Mouse (Mus musculus): ENCODE measurements around the gene Mapk1ip1l.
A peak's percentile ranks its signal among the peaks of the same experiment; 100 is the strongest.
"Not testable (repeated sequence)": the region's sequence is repeated elsewhere in the genome, so short reads cannot be mapped to it uniquely, and the experiment has no call there.

Mapk1ip1l gene

DNA sequence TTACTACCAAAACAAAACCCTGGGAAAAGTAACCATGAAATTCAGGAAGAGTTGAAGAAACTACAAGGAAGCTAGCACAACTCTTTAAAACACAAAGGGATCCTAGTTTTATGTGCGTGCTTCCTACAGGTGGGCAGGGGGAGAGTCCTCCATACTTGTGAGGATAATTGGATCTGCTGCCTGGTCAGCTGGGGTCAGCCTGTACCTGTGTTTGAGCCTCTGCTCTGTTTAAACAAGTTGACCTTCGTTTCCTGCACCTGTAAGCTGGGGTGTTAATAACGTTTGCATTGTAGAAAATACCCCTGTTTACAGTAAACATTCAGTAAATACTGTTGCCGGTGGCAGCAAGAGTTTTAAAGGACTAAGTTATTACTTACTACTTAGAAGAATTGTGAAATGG, 7.9 kb downstream of the Mapk1ip1l start:
- no peak for DNase-seq

DNA sequence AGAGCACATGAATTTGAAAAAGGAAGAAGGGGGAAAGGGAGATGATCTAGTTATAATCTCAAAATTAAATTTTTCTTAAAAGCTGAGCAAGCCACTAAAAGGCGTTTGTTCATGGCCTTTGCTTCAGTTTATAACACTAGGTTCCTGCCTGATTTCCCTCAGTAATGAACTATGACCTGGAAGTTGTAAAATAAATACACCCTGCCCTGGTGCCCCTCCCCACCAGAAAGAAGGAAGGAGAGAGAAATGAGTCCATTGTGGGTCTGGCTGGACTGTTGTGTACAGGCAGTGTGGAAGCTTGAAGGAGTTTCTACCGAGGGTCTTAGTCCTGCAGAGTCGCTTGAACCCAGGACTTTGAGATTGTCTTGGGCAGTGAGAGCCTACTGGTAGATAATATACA, 9.6 kb downstream of the Mapk1ip1l start:
- no peak for DNase-seq

DNA sequence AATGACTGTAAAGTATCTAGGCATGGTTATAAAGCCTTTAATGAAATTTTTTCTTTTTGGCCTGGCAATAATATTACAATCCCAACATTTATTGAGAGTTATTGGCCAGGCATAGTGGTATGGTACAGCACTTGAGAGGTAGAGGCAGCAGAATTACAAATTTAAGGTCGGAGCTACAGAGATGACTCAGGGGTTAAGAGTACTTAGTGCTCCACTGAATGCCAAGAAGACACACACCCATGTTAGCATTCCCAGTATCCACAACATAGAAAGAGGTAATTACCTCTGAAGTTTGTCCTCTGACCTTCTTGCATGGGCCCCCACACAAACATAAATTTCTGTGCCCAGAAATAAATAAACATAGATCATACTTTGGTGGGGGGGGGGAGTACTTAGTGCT, 11.0 kb downstream of the Mapk1ip1l start:
- no peak for DNase-seq

DNA sequence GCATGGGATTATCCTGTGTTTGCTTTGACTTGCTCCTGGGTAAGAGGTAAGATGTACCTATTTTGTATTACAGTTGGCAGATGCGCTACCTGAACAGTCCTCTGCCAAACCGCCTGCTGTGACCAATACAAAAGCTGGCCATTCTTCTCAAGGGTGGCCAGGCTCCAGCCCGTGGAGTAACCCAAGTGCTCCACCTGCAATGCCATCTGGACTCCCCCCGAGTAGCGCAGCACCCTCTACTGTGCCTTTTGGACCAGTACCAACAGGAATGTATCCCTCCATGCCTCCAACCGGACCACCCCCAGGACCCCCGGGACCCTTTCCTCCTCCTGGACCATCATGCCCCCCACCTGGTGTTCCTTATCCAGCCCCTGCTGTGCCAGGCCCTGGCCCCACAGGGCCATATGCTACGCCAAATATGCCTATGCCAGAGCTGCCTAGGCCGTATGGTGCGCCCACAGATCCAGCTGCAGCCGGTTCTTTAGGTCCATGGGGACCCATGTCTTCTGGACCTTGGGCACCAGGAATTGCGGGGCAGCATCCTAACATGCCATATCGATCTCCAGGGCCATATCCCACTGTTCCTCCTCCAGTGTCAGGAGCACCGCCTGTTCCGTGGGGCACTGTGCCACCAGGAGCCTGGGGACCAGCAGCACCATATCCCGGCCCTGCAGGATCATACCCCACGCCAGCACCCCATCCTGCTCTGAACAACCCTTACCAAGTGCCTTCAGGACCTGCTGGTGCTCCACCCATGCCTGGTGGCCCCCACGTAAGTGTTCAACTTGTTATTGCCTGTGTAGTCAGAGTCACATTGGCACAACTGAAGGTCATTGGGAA, 12.5 kb downstream of the Mapk1ip1l start:
- DNase-seq = no peak

DNA sequence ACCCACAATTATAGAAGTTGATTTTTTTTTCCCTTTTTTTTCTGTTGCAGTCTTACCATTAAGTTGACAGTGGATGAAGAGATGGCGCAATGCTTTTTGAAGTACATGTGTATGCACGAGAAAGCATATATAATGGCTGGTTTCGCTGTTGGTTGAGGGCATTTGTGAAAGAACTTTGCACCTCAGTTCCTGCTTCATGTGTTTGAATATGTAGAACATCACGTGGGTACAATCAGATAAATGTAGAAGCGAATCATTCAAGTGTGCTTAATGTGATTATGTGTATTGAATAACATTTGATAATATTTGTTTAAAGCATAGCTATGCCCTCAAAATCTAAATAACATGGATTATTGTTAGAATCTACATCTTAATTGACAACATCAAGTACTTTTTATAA, 21.3 kb downstream of the Mapk1ip1l start:
- no peak for DNase-seq

DNA sequence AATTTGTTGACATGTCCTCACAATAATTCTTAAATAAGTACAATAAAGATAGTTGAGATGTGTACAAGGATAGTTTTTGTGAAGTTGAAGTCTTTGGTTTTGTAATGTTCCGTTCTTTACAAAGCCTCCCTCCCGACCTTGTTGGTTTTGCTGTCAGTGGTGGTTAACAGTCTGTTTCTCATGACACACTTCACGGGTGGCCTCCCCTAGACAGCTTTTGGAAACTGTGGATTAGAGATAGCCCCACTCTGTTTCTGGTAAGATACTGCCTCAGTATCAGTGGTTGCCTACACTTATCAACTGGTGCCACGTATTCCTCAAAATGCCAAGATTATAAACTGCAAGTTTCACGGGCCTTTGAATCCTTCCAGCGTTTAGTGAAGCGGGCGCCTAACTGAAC, 23.5 kb downstream of the Mapk1ip1l start:
- not testable (repeated sequence) for DNase-seq

DNA sequence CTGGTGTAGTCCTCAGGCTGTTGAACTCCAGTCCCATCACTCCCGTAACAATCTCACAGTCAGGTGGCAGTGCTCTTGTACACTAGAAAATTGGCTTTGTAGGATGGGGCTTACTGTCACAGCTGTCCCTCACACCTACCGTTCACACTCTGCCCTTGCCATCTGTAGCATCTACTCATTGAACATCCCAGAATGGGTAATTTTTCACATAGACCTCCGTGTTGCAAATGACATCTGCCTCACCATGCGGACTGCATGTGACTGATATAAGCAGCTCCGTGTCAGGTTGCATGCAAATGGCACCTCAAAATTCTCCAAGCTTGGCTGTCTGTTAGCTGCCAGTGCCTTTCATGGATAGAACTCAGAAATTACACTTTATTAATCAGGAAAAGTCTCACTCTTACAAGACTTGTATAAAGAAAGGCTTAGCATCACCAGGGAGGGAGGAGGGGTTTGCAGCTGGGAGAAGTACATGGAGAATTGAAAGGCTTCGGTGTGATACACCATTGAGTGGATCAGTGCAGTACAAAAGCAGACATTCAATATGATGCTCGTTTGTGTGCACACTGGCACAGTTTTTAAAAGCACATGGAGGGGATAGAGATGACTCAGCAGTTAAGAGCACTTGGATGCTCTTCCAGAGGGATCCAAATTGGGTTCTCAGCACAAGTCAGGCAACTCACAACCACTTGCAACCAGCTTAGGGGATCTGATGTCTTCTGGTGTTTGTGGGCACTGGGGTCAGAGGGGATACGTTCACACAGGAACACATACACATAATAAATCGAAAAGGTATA, 28.1 kb downstream of the Mapk1ip1l start:
- no peak for DNase-seq

DNA sequence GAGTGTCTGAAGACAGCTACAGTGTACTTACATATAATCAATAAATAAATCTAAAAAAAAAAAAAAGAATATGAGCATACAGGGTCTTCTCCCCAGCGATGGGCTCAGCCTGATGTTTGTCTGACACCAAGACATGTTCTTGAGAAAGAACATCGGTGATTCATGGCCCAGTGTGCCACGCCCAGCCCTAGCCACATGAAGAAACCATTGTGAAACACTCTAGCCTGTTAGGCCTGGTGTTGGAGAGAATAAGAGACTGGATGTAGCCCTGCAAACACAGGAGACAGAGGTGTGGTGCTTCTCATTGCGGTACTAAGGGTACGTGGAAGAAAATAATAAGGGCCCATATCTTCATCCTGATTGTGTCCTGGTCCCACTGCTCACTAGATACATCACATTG, 29.3 kb downstream of the Mapk1ip1l start:
- no peak for DNase-seq

DNA sequence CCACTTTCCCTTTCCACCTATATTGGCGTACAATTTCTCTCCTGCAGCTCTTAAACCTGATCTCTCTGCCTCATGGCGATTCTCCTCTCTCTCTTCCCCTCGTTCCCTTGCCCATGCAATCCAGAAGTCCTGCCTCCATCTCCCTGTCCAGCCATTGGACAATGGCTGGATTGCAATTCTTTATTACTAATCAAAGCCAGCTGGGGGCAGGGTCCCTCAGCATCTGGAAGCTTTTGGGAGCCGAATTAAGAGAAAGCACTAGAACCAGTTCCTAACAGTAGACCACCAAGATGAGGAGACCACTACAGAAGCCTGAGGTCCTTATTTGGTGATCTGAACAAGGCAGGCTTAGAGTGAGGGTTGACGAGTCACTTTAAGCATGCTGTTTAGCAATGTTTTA, 33.9 kb downstream of the Mapk1ip1l start:
- DNase-seq = no peak

DNA sequence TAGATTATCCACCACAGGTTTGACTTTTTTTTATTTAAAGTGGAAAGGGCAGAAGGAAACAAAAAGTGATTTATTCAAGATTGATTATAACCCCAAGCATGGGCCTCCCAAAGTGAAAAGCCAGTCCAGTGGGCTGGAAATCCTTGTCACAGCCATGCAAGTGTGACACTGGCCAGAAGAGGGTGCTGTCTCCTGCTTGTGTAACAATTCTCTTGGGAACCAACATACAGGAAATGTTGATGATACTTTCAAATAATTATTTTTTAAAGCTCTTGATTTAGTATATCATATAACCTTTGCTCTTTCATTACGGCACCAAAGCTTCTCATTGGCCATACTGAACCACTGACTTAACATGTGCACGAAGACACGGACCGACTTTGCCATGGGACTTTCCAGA, 36.8 kb downstream of the Mapk1ip1l start:
- DNase-seq = peak; percentile 55

DNA sequence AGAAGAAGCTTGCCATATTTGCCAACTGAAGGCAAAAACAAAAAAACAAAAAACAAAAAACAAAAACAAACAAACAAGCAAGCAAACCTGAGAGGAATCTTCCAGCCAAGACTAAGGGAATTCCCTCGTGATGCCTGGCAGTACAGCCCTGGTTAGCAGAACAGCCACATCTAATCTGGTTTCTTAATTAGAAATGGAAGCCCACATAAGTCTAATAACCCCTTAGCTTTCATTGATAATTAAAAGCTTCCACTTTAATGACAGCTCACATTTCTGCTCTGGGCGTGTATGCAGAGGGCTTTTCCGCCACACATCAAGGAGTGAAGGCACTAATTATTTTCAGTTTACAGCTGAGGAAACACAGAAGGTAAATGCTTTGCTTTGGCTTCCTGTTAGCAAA, 37.2 kb downstream of the Mapk1ip1l start:
- DNase-seq = no peak

DNA sequence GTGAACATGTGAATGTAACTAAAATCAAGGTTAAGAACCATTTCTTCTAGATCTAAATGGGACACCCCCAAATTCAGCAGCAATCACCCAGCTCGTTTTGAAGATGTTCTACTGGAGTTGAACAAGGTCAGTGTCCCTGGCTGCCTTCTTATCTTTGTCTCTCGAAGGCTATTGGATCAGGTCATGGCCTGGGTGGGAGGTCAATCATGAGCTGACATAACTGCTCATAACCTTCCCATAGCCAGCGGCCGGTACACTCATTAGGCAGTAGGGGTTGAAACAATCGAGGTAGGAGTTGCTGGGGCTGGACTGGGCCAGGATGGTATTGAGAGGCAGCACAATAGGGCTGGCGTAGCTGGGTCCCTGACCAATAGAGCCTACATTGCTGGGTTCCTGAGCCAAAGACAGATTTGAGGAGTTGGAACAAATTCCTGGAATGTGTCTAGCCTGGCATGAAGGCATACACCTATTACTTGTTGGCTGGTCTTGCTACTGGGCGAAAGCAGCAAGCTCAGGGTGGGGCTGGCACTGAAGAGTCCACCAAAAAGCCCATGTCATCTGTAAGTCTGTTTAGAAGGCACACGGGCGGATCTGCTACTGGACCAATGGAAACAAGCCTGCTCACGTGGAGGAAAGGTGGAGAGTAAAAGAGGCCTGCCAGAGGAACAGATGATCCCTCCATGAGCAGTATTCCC, 42.3 kb downstream of the Mapk1ip1l start:
- no peak for DNase-seq

DNA sequence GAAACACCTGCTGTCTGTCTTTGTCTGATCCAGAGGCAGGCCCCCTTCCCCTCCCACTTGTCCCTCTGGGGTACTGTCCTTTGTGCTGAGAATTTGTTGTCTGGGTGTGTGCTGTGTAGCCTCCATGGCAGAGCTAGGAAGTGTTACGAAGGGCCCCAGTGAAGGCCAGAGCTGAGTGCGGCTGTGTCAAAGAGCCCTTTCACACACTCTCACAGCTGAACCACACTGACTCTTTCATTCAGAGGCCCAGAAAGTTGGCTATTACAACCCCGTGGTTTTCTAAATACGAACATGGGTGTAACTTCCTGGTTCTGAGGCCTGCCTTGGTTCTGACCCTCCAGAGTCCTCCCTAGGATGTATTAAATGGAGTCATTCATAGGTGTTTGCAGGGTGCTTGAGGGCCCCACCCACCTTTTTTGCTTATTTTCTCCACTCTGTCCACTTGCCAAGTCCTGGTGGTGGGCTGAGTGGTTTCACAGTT, 43.8 kb downstream of the Mapk1ip1l start:
- no peak for DNase-seq

DNA sequence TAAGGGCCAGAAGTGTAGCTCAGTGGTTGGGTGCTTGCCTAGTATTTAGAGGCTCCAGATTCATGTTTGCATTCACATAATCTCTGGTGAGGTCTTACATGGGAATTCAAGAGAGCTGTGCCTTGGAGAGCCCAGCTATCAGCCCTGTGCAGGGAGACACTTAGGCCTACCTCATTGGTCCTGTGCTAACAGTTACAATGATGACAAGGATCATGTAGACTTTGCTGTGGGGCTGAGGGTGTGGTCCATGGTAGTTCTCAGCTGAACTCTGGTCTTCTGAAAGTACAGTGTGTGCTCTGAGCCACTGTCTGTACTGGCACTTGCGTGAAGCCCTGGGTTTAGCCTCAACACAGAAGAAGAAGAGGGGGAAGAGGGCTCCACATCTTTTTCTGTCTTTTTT, 48.6 kb downstream of the Mapk1ip1l start:
- DNase-seq = no peak

DNA sequence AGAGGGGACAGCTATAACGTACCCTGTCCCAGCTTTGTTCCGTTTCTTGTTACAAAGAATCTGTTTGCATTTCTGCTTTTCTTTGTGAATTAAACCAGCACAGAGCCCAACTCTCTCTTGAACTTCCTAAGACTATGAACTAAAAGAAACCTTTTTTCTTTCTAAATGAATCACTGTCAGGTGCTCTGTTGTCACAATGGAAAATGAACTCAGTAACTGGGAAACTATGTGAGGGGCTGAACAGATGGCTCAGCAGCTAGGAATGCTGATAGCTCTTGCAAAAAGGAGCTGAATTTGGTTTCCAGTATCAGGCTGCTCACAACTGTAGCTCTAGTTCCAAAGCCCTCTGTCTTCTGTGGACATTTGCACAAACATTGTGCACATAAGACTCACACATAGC, 52.9 kb downstream of the Mapk1ip1l start:
- no peak for DNase-seq

DNA sequence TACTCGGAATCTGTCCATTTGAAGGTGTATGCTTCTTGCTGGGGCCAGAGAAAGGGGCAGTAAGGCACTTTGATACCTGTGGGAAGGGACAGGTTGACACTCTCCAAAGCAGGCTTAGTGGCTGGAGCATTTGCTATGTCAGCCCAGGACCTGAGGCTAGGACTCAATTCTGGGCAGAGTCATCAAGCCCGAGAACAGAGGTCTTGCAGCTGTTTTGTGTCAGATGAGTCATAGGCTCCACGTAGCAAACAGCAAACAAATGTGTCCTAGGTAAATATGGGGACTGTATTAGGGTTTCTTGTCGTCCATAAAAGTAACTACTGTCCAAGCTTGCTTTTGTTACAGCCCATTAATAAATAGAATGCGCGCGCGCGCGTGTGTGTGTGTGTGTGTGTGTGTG, 54.2 kb downstream of the Mapk1ip1l start:
- DNase-seq = no peak

DNA sequence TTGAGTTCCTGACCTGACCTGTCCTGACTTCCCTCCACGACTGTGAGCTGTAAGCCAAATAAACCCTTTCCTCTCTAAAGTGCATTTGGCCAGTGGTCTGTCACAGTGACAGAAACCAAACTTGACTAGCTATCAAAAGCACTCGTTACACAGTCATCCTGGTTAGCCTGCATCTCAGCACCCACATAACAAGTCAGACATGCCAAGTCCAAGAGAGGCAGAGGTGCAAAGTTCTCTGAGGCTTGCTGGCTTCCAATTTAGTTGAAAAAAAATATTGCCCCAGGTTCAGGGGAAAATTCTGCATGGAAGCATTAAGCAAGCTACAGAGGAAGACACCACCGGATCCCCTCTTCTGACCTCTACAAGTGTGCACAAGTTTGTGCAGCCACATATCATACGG, 55.2 kb downstream of the Mapk1ip1l start:
- no peak for DNase-seq

DNA sequence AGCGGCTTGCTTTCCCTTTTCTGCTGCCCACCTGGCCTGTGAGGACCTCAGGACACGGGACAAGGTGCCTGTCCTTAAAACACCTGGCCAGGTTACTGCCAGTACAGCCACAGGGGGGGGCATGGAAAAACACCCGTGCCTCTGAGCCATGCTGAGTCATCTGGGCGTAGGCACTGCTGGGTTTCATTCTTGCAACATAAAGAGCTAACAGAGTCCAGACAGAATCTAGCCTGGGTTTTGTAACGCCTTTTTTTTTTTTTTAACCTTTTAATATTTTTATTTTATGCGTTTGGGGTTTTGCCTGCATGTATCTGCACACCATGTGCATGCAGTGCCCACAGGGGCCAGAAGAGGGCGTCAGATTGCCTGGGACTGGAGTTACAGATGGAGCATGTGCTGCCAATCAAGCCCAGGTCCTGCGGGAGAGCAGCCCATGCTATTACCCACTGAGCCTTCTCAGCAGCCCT, 56.1 kb downstream of the Mapk1ip1l start:
- no peak for DNase-seq

DNA sequence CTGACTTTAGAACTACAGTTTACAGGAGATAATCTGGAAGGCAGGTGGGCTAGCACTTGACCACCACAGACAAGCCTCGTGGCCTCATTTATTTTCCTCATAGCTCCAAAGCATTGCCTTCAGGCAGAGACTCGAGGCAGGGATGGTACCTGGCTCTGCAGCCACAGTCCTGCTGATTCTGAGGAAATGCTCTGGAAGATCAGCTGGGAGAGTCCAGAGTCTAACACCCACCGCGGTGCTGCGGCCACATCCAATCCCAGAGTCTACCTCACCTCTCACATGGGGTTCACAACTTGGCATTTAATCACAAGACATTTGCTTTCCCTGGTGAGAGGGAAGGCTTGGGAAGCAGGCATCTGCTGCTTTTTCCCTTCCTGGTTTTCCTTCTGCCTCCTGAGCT, 56.9 kb downstream of the Mapk1ip1l start:
- DNase-seq = no peak

DNA sequence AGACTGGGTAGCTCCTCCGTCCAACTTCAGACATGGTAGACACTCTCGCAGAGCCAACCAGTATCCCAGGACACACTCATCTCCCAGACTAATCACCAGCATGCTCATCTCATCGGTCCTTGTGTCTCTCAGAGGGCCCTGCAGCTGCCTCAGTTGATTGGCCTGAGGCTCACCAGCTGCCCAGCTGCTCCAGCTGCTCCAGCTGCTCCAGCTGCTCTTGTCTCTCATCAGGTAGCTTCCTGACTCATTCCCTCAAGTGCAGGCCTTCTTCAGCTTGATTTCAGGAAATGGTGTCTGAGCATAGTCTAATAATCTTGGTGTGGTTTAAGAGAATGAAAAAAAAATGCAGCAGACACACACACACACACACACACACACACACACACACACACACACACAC, 58.6 kb downstream of the Mapk1ip1l start:
- DNase-seq = no peak

DNA sequence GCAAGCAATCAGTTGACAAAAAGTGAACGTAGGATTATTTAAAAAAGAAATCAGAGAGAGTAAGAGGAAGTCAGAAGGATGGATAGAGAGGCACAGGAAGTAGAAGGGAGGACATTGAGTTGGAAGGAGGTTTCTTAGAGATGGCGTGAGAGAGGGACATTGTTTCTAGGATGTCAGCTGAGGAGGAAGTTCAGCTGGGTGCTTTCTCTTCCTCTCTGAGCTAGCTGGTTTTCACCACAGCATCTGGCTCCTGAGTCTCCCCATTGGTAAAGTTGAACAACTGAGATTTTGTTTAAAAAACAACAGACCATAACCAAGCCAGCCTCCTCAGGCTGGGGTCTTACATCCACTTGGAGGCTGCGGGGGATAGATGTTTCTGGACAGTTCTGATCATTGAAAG, 61.5 kb downstream of the Mapk1ip1l start:
- DNase-seq = no peak

DNA sequence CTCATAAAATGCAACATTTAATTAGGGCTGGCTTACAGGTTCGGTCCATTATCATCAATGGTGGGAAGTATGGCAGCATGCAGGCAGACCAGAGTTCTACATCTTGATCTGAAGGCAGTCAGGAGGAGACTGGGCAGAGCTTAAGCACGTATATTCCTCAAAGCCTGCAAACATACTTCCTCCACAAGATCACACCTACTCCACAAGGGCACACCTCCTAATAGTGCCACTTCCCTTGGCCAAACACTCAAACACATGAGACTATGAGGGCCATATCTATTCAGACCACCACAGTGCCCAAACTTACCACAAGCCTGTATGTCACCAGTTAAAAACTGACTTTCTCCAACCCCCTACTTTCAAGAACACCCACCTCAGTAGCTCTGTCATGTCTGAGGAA, 63.4 kb downstream of the Mapk1ip1l start:
- DNase-seq = no peak

DNA sequence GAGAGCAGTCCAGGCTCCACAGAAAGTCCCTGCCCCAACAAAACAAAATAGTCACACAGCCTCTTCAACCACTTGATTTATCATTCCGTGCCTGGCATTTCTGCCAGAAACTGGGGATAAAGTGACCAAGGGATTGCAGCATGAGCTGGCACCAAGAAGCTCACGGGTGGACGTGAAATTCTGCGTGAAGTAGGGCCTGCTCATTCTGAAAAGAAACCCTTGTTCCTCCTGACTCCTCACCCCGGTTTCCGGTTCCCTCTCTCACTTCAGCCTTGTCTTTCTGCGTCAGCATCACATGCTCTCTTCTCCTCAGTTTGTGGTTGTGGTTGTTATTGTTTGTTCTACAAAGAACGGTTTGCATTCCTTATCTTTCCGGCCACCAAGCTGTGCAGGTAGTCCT, 63.8 kb downstream of the Mapk1ip1l start:
- DNase-seq = no peak
